Mouse (Mus musculus): Measurements from ENCODE around the gene Snx20. TPM values are rescaled to one million over a fixed set of nuclear protein-coding genes. Genes with fewer than 3 reads are reported as not detected.

Gene Snx20
- total RNA-seq, 4 experiments from 2014 or later, result 1.8 to 6.2 (median 3.3) TPM

DNA sequence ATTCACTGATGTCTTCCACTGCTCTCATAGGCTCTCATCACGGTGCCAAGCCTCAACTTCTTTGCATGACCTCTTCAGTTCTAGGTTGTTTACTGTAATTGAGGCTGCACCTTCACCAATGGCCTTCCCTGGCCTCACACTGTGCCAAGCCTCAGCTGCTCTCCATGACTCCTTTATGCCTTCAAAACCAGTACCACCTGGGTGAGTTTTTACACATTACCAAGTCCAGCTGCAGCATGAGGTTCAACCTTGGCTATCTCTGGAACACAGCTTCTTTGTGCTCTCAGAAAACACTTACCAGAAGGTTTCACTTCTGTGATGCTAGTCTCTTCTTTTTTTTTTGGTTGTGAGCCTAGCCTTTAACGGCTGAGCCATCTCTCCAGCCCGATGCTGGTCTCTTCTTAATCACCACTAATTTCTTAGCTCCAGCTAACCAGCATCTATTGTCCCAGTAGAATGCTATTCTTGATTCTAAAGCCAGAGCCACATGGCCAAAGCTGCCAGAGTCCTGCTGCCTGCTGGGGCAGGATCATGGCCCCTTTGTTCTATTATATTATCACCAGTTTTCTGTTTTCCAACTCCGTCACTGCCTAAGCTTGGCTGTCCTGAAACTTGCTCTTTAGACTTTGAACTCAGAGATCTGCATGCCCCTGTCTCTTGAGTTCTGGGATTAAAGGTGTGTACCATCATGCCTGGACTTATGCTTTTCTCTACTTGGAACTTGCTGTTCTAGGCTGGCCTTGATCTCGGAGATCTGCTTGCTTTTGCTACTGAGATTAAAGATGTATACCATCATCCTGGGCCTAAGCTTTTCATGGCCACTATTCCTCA lies 7.0 kb upstream of the Snx20 start:
- no peak for DNase-seq (ENCODE audit: low spot score in 2 of 2)

DNA sequence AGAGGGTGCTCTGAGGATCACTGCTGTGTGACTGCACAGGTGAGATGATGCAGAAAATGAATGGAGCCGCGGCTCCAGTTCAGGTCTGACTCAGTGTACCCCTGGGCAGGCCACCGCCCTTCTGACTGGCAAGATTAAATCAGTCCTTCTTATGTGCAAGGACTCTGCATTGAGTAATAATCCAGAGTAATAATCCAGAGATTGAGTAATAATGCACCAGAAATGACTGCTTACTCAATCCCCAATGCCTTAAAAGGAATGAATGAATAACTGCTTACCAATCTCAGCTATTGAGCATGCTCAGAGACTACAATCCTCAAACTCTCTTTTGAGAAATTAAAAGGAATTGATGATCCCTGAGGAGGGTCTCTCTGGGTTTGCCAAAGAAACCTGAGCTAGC lies 3.0 kb upstream of the Snx20 start:
- DNase-seq (ENCODE audit: low spot score in 2 of 2), result no peak

DNA sequence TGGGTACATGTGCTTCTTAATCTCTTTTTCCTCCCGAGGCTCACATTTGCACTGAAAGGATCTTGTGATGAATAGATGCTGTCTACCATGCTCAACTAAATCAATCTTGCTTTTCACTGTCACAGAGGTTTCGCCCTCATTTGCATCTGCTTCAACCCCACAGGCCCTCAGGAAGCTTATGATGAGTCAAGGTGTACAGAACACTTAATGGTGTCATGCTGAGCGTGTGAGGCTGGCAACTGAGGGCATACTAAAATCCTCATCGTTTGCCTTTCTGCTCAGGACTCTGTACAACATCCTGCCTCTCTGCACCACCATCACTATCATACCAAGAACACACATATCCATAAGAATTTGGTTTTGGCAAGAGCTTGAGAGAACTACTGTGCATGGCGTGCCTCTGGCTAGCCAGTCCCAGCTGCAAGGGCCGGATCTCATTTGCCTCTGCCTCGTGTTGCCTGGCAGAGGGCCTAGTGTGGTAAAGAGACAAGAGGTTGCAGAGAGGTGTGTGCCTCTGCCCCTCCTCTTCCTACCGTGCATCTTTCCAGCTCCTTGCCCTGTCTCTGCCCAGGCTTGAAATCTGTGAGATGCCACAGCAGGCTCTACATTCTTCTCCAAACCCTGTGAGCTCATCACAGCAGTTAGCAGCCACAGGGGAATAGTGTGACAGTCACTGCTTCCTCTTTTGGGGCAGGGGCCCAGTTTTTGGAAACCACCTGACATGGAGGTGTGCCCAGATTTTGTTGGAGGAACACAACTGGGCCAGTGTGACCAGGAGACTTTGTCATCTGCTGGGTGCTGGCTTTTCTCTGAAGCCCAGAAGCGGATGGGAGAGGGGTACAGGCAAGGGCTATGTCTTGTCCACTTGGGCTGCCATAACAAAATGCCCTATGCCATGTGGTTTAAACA lies 1.4 kb upstream of the Snx20 start:
- no peak for DNase-seq (ENCODE audit: low spot score in 2 of 2)

DNA sequence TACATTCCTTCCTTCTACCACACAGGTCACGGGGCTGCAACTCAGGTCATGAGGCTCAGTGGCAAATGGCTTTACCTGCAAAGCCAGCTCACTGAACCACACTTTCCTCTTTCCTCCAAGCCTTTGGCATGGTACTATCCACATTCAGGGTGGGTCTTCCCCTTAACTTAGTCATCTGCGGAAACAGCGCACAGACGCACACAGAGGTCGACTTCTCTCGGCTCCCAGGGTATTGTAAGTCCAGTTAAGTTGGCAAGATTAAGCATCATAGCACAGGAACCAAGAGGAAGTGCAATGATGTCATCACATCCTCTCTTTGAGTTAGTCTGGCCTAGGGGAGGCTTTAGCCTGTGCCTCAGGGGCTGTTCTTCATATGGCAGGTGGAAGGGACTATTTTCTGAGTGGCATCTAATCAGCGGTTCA lies 2.6 kb downstream of the Snx20 start:
- no peak for DNase-seq (ENCODE audit: low spot score in 2 of 2)

DNA sequence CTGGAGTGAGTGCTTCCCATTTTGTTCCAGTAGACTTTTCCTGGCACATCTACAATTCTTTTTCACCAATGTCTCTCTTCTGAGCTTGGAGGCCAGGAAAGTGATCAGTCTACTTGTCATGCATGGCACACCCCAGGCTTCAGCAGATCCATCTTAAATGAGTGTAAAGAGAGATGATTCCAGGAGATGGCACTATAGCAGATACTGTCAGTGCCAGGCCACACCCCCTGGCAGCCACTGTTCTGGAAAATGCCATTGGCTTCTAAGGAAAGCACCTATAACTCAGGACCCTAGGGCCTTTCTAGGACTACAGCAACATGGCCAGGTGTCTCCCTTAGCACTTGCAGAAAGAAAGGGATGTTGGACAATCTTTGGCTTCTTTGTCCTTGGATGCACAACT lies 4.8 kb downstream of the Snx20 start:
- DNase-seq (ENCODE audit: low spot score in 2 of 2), result peak in 1 of 2 experiments; percentile 27

DNA sequence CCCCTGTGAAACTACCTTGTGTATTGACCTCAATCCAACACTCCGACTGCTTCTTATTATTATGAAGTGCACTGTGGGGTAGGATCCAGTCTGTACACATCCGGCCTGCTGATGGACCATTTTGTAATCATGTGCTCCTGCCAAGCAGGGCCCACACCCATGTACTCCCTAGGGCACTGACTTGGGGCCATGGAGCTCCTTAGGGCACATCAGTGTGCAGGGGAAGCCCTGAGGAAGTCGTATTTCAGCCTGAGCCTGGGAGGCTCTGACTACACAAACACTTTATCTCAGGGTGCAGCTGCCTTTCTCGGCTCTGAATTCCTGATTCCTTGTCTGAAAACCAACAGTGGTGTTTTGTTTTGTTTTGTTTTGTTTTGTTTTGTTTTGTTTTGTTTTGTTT lies 5.7 kb downstream of the Snx20 start:
- DNase-seq (ENCODE audit: low spot score in 2 of 2), result no peak

DNA sequence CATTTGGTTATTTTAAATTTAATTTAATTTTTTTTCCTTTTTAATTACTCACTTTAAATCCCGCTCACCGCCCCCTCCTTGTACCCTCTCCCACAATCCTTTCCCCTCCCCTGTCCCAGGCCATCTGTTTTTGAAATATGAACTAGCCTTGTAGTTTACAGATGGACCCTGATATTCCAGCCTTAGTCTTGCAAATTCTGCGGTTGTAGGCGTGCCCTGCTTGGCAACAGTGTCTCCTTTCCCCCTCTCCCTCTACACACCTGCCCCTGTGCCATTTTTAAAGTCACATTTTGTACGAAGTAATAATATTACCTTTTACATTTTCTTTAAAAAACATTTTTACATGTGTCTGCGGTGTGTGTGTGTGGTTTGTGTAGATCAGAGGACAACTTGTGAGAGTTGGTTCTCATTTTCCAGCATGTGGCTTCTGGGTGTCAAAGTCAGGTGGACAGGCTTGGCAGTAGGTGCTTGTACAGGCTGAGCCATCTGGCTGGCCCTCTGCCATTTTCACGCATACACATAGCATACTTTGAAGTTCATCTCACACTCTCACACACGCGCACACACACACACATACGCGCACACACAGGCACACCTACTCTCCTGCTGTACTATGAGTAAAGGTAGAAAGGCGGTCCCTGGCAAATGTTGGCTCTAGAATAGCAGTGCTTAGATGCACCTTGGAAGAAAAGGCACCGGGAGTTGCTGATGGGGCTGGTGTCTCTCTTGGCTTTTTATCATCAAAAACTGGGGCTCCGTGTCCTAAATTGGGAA lies 7.7 kb downstream of the Snx20 start:
- DNase-seq (ENCODE audit: low spot score in 2 of 2), result peak; percentile 56 to 59

DNA sequence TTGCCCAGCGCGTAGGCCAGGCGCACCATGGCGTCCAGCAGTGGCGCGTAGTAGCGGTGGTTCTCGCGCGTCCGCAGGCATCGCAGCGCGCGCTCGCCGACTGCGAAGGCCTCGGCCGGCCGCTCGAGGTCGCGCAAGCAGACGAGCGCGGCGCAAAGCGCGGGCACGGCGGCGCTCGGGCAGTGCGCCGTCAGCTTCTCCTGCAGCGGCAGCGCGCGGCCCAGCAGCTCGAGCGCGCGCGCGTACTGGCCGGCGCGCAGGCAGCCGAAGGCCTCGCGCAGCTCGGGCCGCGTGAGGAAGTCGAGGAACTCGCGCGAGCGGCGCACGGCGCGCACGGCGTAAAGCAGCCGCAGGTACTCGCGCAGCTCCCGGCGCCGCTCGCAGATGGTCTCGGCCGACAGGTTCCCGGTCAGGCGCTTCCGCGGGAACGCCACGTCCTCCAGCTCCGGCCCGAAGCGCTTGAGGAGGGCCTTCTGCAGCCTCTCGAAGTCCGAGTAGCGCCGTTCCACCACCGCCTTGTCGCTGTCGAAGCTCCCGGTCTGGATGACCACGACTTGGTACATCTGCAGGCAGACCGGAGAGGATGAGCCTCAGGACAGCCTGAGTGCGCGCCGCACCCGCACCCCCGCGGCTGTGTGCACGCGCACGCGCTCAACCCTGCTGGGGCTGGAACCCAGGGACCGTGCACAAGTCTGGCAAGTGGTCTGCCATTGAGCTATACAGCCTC lies 8.5 kb downstream of the Snx20 start:
- DNase-seq (ENCODE audit: low spot score in 2 of 2), result peak; percentile 45 to 74

DNA sequence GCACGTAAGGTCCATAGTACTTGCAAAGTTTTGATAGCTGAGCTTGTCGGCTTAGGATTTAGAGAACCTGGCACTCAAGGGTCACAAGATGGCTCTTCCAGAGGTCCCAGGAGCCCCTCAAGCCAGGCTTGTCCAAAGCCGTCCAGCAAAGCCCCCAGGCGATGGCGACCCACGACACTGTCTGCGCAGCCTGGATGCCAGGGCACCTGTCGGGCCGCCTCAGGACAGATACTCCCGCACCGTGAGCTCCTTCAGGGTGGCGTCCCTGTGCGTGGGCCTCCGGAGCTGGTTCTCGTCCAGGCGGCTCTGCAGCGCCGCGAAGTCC lies 9.0 kb downstream of the Snx20 start:
- no peak for DNase-seq (ENCODE audit: low spot score in 2 of 2)

DNA sequence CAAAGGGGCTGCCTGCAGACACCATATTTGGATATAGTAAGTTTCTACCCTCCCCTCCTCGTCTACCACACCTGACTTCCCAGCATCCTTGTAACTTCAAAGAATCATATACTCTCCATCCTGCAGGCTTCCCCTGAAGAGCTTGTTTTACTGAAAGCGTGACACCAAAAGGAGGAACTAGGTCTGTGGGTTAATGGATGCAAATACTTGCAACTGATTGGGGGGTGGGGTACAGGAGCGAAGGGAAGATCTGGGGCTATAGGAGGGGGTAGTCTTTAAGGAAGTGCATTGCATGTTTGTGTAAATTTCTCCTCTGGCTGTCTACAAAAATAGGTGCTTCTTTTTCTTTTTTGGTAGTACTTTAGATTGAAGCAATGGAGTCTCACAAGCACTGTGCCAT lies 9.5 kb downstream of the Snx20 start:
- no peak for DNase-seq (ENCODE audit: low spot score in 2 of 2)

DNA sequence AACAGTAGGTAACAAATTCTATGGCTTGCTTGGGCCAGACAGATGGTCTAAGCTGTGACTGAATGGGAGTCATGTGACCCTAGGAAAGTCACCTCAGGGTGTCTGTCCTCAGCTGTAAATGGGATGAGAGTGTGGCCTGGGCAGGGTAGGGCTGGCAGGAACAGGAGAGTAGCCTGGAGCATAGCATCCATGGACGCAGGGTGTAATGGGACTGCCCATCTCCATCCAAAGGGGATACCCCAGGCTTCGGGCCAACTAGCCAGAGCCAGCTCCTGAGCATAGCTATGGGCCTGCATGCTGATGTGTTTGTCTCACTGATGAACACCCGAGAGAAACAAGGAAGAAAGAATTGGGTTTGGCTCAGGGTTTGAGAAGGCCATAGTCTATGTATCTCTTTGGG lies 11.7 kb downstream of the Snx20 start:
- no peak for DNase-seq (ENCODE audit: low spot score in 2 of 2)

DNA sequence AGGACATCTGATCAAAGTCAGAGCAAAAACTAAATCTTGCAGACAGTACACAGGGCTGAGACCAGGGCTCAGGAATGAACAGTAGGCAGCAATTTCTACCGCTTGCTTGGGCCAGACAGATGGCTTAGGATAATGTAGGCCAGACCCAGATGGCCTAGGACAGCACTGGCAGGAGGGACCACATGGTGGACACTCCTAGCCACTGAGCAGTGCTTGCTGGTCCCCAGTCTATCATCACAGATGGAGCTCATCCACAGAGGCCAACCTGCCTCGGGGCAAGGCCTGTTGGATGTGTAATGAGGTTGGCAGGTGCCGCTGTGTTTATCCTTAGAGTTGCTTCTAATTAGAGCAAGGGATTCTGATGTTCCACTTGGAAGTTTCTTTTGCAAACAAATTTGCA lies 12.6 kb downstream of the Snx20 start:
- DNase-seq (ENCODE audit: low spot score in 2 of 2), result no peak

DNA sequence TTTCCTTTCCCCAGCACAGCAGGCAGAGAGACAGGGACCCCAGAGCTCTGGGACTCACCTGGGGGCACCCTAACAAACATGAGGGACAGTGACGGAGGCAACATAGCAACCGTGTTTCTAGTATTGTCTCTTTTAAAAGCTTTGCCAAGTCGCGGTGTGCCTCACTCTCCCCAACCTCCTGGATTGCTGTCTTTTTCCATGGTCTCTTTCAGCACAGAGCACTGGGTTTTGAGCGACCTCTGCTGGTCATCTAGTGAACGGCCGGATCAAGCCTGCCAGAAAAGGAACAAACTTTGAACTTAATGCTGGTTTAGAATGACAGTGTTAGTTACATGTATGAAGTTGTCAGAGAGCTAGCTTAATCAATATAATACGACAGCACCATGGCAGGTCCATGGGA lies 14.5 kb downstream of the Snx20 start:
- peak; percentile 44 to 83 for DNase-seq (ENCODE audit: low spot score in 2 of 2)

DNA sequence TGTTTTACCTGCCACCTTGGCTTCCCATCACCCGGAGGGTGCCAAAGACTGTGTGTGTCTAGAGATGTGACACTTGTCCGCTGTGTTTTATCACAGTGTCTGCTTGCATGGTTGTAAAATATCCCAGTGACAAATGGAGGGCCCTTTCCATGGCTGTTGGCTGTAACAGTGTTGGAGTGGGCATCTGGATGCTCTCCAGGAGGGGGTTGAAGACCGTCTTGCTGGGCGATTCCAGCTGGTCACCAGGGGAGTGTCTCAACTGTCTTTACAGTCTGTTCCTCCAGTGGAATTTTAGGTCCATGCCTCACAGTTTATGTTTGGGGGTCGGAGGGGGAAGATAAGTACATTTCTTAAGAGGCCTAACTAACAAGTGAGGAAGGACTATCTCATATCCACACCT lies 15.0 kb downstream of the Snx20 start:
- DNase-seq (ENCODE audit: low spot score in 2 of 2), result no peak

DNA sequence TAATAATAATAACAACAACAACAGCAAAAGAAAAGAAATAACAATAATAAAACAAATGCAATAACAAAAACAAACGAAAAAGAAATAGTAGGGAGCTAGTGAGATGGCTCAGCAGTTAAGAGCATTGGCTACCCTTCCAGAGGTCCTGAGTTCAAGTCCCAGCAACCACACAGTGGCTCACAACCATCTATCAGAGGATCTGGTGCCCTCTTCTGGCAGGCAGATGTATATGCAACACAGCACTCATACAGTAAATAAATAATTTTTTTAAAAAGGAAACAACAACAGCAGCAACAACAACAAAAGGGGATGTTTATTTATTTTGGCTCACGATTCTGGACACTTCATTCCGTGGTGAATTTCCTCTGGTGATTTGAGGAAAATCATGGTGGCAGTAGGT lies 16.4 kb downstream of the Snx20 start:
- no peak for DNase-seq (ENCODE audit: low spot score in 2 of 2)

DNA sequence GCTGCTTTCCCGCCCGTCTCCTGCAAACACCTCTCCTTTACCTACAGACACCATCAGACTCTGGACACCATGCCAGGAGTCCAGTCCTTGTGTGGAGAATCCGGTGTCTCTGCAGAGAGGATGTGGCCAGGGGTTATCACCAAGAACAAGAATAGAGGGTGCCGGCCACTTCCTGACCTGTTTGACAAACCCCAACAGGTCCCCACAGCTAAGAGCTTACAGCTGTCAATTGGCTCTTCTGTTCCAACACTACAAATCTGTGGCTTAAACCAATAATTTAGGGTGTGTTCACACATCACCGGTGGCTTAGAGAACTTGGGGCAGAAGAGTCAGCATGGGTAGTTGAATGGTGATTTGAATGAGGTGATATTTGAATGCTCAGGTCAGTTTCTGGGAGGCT lies 17.3 kb downstream of the Snx20 start:
- no peak for DNase-seq (ENCODE audit: low spot score in 2 of 2)

DNA sequence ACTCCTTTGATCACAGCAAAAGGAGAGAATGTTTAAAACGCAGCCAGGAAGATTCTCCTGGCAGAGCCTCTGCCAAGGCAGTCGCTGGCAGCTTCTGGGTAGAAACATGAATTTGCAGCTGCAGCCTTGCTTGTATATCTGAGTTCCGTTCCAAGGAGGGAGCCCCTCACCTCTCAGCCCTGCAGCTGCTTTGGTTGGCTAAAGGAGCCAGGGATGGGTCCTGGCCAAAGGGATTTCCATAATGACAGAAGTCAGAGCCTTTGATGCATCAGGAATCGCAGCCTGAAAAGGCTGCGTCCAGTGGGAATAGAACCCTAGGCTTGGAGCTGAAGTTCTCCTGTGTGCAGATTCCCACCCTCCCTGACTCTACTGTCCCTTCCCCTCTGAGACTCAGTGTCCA lies 20.9 kb downstream of the Snx20 start:
- no peak for DNase-seq (ENCODE audit: low spot score in 2 of 2)

DNA sequence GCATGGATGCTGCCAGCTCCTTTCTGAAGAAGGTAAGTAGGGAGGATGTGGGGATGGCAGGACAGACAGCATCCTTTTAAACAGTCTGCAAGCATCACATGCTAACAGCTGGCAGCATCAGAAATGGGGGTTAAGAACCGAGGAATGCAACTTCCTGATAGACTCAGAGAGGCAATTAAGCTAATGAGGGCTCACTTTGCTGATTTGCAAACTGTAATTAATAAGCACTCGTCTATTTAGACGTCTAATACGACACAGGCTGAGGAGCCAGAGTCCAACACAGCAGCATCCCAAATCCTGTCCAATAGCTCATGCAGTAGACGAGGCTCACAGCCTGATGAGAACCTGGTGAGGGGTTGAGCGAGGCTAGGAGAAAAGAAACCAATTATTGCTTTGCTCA lies 25.7 kb downstream of the Snx20 start:
- DNase-seq (ENCODE audit: low spot score in 2 of 2), result no peak

DNA sequence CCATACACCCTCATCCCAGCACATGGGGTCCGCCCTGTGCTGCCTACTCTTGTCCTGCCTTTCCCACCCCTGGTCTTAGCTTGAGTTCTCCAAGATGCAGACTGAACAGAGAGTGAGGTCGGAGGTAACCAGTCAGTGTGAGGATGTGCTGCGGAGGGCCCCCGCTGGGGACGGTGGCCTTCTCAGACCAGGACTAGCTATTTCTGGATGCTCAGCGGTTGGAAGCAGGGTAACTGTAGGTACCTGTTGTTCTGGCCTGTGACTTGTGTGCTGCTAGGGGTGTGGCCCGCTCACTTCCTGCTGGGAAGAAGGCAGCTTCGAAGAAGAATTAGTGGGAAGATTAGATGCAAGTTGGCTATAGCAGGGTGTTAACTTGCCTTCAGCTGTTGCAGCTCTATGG lies 26.9 kb downstream of the Snx20 start:
- DNase-seq (ENCODE audit: low spot score in 2 of 2), result no peak

DNA sequence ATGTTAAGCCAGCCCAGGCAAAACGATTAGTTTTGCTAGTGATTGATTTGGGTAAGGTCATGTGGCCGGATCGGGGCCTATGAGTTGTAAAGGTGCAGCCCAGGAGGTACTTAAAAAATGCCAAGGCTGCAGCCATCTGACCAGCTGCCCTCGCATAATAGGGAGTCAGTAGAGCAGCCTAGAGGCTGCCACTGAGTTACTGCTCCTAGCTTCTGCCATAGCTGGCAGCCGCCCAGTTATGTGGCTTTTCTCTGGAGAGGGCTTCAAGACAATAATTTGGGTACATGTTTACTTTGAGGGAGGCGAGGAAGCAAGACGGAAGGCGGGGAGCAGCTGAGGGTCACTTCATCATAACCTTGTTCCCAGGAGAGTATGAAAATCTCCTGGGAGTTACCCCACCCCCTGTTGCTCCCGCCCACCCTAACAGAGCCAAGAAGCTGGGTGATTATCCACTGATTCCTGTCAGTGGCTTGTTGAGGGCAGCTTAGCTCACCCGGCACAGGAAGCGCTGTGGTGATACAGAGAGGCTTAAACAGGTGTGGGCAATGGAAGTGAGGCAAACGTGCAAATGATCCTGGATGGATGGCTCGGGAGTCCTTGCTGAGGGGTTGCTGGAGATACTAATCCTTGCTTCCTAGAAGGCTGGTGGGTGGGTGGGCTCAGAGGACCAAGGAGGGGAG lies 30.4 kb downstream of the Snx20 start:
- no peak for DNase-seq (ENCODE audit: low spot score in 2 of 2)
